29 mouse cellular contexts compared by ENCODE assay signal in genomic region chr6:82037211-82037610, GRCm38 (mm10). TPM values are rescaled to one million over a fixed set of nuclear protein-coding genes. Genes with fewer than 3 reads are reported as not detected.
DNase-seq lines count a peak whose midpoint lies in the region; ATAC-seq and TF ChIP-seq lines count a peak whose summit lies in the region.
"Had no signal": no experiment of that assay in that cellular context is flagged by ENCODE, and none has a peak within 500 bp of the region (broad histone marks: within the 10 kb centered on the region; RNA-seq: fewer than 3 reads in every experiment).

No protein-coding gene starts in this region.

- H3K27ac ChIP-seq in embryonic fibroblast, embryonic 13.5 days (ENCODE audit: insufficient read depth, low read length): 0 out of 2 replicates have a peak overlapping the region, but pooled peaks have one; percentile 21
- peak overlapping the region; percentile 44; the same call in 1 of the 2 replicates for H3K27ac ChIP-seq in limb, embryonic 13.5 days
- H3K27ac ChIP-seq: embryonic facial prominence, embryonic 12.5 days; hindbrain, embryonic 10.5 days; hindbrain, embryonic 15.5 days; liver, embryonic 15.5 days; midbrain, embryonic 10.5 days; midbrain, embryonic 15.5 days; neural tube, embryonic 15.5 days; stomach, embryonic 15.5 days had no signal

- no peaks in the 10 kb centered on the region for H3K27me3 ChIP-seq in limb, embryonic 13.5 days
- H3K27me3 ChIP-seq: CH12.LX; embryonic facial prominence, embryonic 12.5 days; stomach, embryonic 15.5 days had no signal

- no peak overlapping the region for H3K9ac ChIP-seq in limb, embryonic 13.5 days
- H3K9ac ChIP-seq: embryonic facial prominence, embryonic 12.5 days; hindbrain, embryonic 15.5 days; liver, embryonic 15.5 days; lung, embryonic 14.5 days; midbrain, embryonic 15.5 days; neural tube, embryonic 15.5 days; stomach, embryonic 15.5 days had no signal

- no peak overlapping the region for H3K4me2 ChIP-seq in limb, embryonic 13.5 days (replicated peaks)
- H3K4me2 ChIP-seq: embryonic facial prominence, embryonic 12.5 days; heart, embryonic 11.5 days; hindbrain, embryonic 15.5 days; liver, embryonic 15.5 days; lung, embryonic 14.5 days; midbrain, embryonic 15.5 days; neural tube, embryonic 15.5 days; stomach, embryonic 15.5 days had no signal

- no peak for TF ChIP-seq CTCF in embryonic fibroblast, embryonic 13.5 days (IDR thresholded peaks at IDR 0.05; ENCODE audit: borderline replicate concordance, insufficient read depth, low read length)

- no peak overlapping the region for H3K4me3 ChIP-seq in embryonic fibroblast, embryonic 13.5 days (ENCODE audit: insufficient read depth, low read length)
- H3K4me3 ChIP-seq in limb, embryonic 13.5 days: no peak overlapping the region
- H3K4me3 ChIP-seq: embryonic facial prominence, embryonic 12.5 days; hindbrain, embryonic 10.5 days; hindbrain, embryonic 15.5 days; liver, embryonic 15.5 days; midbrain, embryonic 10.5 days; midbrain, embryonic 15.5 days; neural tube, embryonic 15.5 days; stomach, embryonic 15.5 days had no signal

- H3K4me1 ChIP-seq in embryonic fibroblast, embryonic 13.5 days (ENCODE audit: control insufficient read depth, insufficient read depth, low read length): peaks cover 11% of the 10 kb centered on the region
- H3K4me1 ChIP-seq in limb, embryonic 13.5 days: peaks cover 44% of the 10 kb centered on the region
- H3K4me1 ChIP-seq: liver, embryonic 15.5 days; stomach, embryonic 15.5 days had no signal

- H3K36me3 ChIP-seq in limb, embryonic 13.5 days: no peaks in the 10 kb centered on the region
- H3K36me3 ChIP-seq: embryonic facial prominence, embryonic 12.5 days; hindbrain, embryonic 10.5 days; hindbrain, embryonic 15.5 days; liver, embryonic 15.5 days; midbrain, embryonic 10.5 days; midbrain, embryonic 15.5 days; neural tube, embryonic 15.5 days; stomach, embryonic 15.5 days had no signal

- no peak for TF ChIP-seq POLR2A in embryonic fibroblast, embryonic 13.5 days (IDR thresholded peaks at IDR 0.05; ENCODE audit: low read depth, low read length)

- DNase-seq in embryo, embryonic 10 days (ENCODE audit: low spot score): peak; percentile 9
- no peak for DNase-seq in embryo, embryonic 9.5 days (ENCODE audit: extremely low spot score)
- DNase-seq in cerebellum, adult 18-20 months: no peak
- no peak for DNase-seq in thymus, postnatal 10 days (ENCODE audit: low spot score in 2 of 2)
- DNase-seq in layer of hippocampus, postnatal 36 days: no peak
- DNase-seq: adrenal gland, adult 8-10 months; cerebellum, adult 9-10 months; cerebellum, postnatal 36 days; kidney, adult 11 months; kidney, postnatal 14 days; layer of hippocampus, adult 9-11 months; lung, embryonic 14.5 days; lung, postnatal 14 days; right cerebral cortex, postnatal 25 days; thymus, postnatal 14 days had no signal

- no peaks in the 10 kb centered on the region for H3K9me3 ChIP-seq in limb, embryonic 13.5 days
- H3K9me3 ChIP-seq: embryonic facial prominence, embryonic 12.5 days; hindbrain, embryonic 10.5 days; hindbrain, embryonic 15.5 days; liver, embryonic 15.5 days; midbrain, embryonic 10.5 days; midbrain, embryonic 15.5 days; neural tube, embryonic 15.5 days; stomach, embryonic 15.5 days had no signal

- peak; percentile 31; the same call in 1 of the 2 replicates for ATAC-seq in limb, embryonic 13.5 days (ENCODE audit: low FRiP score, low read depth)
- ATAC-seq: forebrain, embryonic 14.5 days; inflammation-experienced regulatory T-cells, adult 6 months; midbrain, embryonic 15.5 days had no signal

- WGBS in limb, embryonic 13.5 days: 15% methylated on average over 7 of the region's 7 CpGs

RNA-seq across cellular contexts. Expression of gene Eva1a, which starts 3.6 kb away (rescaled TPM):
- polyA plus RNA-seq in embryonic fibroblast, embryonic 13.5 days (2011; ENCODE audit: insufficient read length, low read depth, missing spikeins): 3.6 and 4.6 TPM in 2 replicates
- polyA plus RNA-seq in limb, embryonic 13.5 days (2015; fragmentation: Nextera tagmentation; extraction: Ambion mirVana): 37.2 and 39.1 TPM in 2 replicates
- 10 to 100 TPM; 13.9 to 16.8 TPM for total RNA-seq in layer of hippocampus, postnatal 36 days (2021)
- total RNA-seq: CH12.LX had no signal
- polyA plus RNA-seq: inflammation-experienced regulatory T-cells, adult 6 months had no signal
